Mouse (Mus musculus): ENCODE measurements around the gene Krt42. TPM values are rescaled to one million over a fixed set of nuclear protein-coding genes. Genes with fewer than 3 reads are reported as not detected.
"Not testable (repeated sequence)": the region's sequence is repeated elsewhere in the genome, so short reads cannot be mapped to it uniquely, and the experiment has no call there.

The Krt42 gene
- 0.08 TPM in 1 of 2 replicates, not detected in the other for polyA plus RNA-seq (2012; rRNA removed)

GRCm38 (mm10) chr11:100269821-100270332 is at the start of gene Krt42:
Gene Krt42, minus strand, starts transcription at chr11:100269871.
- TF ChIP-seq POLR2A (IDR thresholded peaks at IDR 0.05; ENCODE audit: borderline replicate concordance, extremely low read depth, insufficient read depth, insufficient read length, poor library complexity, severe bottlenecking), result no peak
- no peak for TF ChIP-seq CTCF (IDR thresholded peaks at IDR 0.05; ENCODE audit: borderline replicate concordance, extremely low read depth, insufficient read depth, insufficient read length)
- DNase-seq (ENCODE audit: low read depth), result no peak

- TF ChIP-seq CTCF (IDR thresholded peaks at IDR 0.05; ENCODE audit: borderline replicate concordance, extremely low read depth, insufficient read depth, insufficient read length) (no peak), POLR2A (IDR thresholded peaks at IDR 0.05; ENCODE audit: borderline replicate concordance, extremely low read depth, insufficient read depth, insufficient read length, poor library complexity, severe bottlenecking) (no peak)
- no peak for DNase-seq (ENCODE audit: low read depth)
Measured at GRCm38 (mm10) chr11:100318529-100319451, 49.1 kb upstream of the Krt42 start.

- no peak for DNase-seq (ENCODE audit: low read depth)
- TF ChIP-seq POLR2A (IDR thresholded peaks at IDR 0.05; ENCODE audit: borderline replicate concordance, extremely low read depth, insufficient read depth, insufficient read length, poor library complexity, severe bottlenecking) (no peak), CTCF (IDR thresholded peaks at IDR 0.05; ENCODE audit: borderline replicate concordance, extremely low read depth, insufficient read depth, insufficient read length) (no peak)
Measured at GRCm38 (mm10) chr11:100317826-100318380, 48.2 kb upstream of the Krt42 start.

GRCm38 (mm10) chr11:100315439-100315838 is 45.8 kb upstream of the Krt42 start:
- no peak for TF ChIP-seq POLR2A (IDR thresholded peaks at IDR 0.05; ENCODE audit: borderline replicate concordance, extremely low read depth, insufficient read depth, insufficient read length, poor library complexity, severe bottlenecking)
- TF ChIP-seq CTCF (IDR thresholded peaks at IDR 0.05; ENCODE audit: borderline replicate concordance, extremely low read depth, insufficient read depth, insufficient read length), result no peak
- DNase-seq (ENCODE audit: low read depth), result no peak

- DNase-seq (ENCODE audit: low read depth), result no peak
- TF ChIP-seq POLR2A (IDR thresholded peaks at IDR 0.05; ENCODE audit: borderline replicate concordance, extremely low read depth, insufficient read depth, insufficient read length, poor library complexity, severe bottlenecking) (no peak), CTCF (IDR thresholded peaks at IDR 0.05; ENCODE audit: borderline replicate concordance, extremely low read depth, insufficient read depth, insufficient read length) (no peak)
Measured at GRCm38 (mm10) chr11:100313424-100313823, 43.8 kb upstream of the Krt42 start.

GRCm38 (mm10) chr11:100312096-100312679 is 42.5 kb upstream of the Krt42 start:
- TF ChIP-seq POLR2A (IDR thresholded peaks at IDR 0.05; ENCODE audit: borderline replicate concordance, extremely low read depth, insufficient read depth, insufficient read length, poor library complexity, severe bottlenecking) (no peak), CTCF (IDR thresholded peaks at IDR 0.05; ENCODE audit: borderline replicate concordance, extremely low read depth, insufficient read depth, insufficient read length) (no peak)

GRCm38 (mm10) chr11:100311656-100312055 is 42.0 kb upstream of the Krt42 start:
- no peak for DNase-seq (ENCODE audit: low read depth)
- no peak for TF ChIP-seq POLR2A (IDR thresholded peaks at IDR 0.05; ENCODE audit: borderline replicate concordance, extremely low read depth, insufficient read depth, insufficient read length, poor library complexity, severe bottlenecking)

More at GRCm38 (mm10) chr11:100312096-100312679, 42.5 kb upstream of the Krt42 start:
- no peak for DNase-seq (ENCODE audit: low read depth)

GRCm38 (mm10) chr11:100308672-100309071 is 39.0 kb upstream of the Krt42 start:
- DNase-seq (ENCODE audit: low read depth), result not testable (repeated sequence)

GRCm38 (mm10) chr11:100307900-100308299 is 38.2 kb upstream of the Krt42 start:
- no peak for DNase-seq (ENCODE audit: low read depth)

GRCm38 (mm10) chr11:100301292-100301691 is 31.6 kb upstream of the Krt42 start:
- TF ChIP-seq POLR2A (IDR thresholded peaks at IDR 0.05; ENCODE audit: borderline replicate concordance, extremely low read depth, insufficient read depth, insufficient read length, poor library complexity, severe bottlenecking) (no peak), CTCF (IDR thresholded peaks at IDR 0.05; ENCODE audit: borderline replicate concordance, extremely low read depth, insufficient read depth, insufficient read length) (no peak)
- DNase-seq (ENCODE audit: low read depth), result no peak

More at GRCm38 (mm10) chr11:100307900-100308299, 38.2 kb upstream of the Krt42 start:
- TF ChIP-seq CTCF (IDR thresholded peaks at IDR 0.05; ENCODE audit: borderline replicate concordance, extremely low read depth, insufficient read depth, insufficient read length) (no peak), POLR2A (IDR thresholded peaks at IDR 0.05; ENCODE audit: borderline replicate concordance, extremely low read depth, insufficient read depth, insufficient read length, poor library complexity, severe bottlenecking) (no peak)

GRCm38 (mm10) chr11:100300293-100300692 is 30.6 kb upstream of the Krt42 start:
- peak; percentile 74 for DNase-seq (ENCODE audit: low read depth)
- TF ChIP-seq CTCF (IDR thresholded peaks at IDR 0.05; ENCODE audit: borderline replicate concordance, extremely low read depth, insufficient read depth, insufficient read length) (peak; percentile 95), POLR2A (IDR thresholded peaks at IDR 0.05; ENCODE audit: borderline replicate concordance, extremely low read depth, insufficient read depth, insufficient read length, poor library complexity, severe bottlenecking) (no peak)

Data from brain, embryonic 14.5 days (tissue).